Mouse (Mus musculus): ENCODE measurements around the gene Tpp1. TPM values are rescaled to one million over a fixed set of nuclear protein-coding genes. Genes with fewer than 3 reads are reported as not detected.
"Not testable (repeated sequence)": the region's sequence is repeated elsewhere in the genome, so short reads cannot be mapped to it uniquely, and the experiment has no call there.

Tpp1 gene
- total RNA-seq, 2 experiments from 2014 or later = 31.6 to 38.3 TPM

GRCm38 (mm10) chr7:105762517-105763270 lies 10.7 kb upstream of the Tpp1 start:
- no peak for DNase-seq (ENCODE audit: low spot score in 2 of 2)

GRCm38 (mm10) chr7:105761813-105762484 lies 9.9 kb upstream of the Tpp1 start:
- peak in 1 of 2 experiments; percentile 31 for DNase-seq (ENCODE audit: low spot score in 2 of 2)

- DNase-seq (ENCODE audit: low spot score in 2 of 2) = no peak
Measured at GRCm38 (mm10) chr7:105753281-105753680, 1.2 kb upstream of the Tpp1 start.

- DNase-seq (ENCODE audit: low spot score in 2 of 2) = peak in 1 of 2 experiments; percentile 23
Measured at GRCm38 (mm10) chr7:105752716-105753115, 681 bp upstream of the Tpp1 start.

GRCm38 (mm10) chr7:105747776-105748175 lies 4.3 kb downstream of the Tpp1 start:
- DNase-seq (ENCODE audit: low spot score in 2 of 2) = no peak

- DNase-seq (ENCODE audit: low spot score in 2 of 2) = peak; percentile 78 to 84
Measured at GRCm38 (mm10) chr7:105743926-105744590, 8.0 kb downstream of the Tpp1 start, which contains the start of gene Taf10. Gene Taf10, minus strand, starts transcription at chr7:105744361.

GRCm38 (mm10) chr7:105743246-105743925 lies 8.6 kb downstream of the Tpp1 start:
- DNase-seq (ENCODE audit: low spot score in 2 of 2) = not testable (repeated sequence)

- DNase-seq (ENCODE audit: low spot score in 2 of 2) = not testable (repeated sequence)
Measured at GRCm38 (mm10) chr7:105742539-105743215, 9.4 kb downstream of the Tpp1 start.

- no peak for DNase-seq (ENCODE audit: low spot score in 2 of 2)
Measured at GRCm38 (mm10) chr7:105741978-105742377, 10.1 kb downstream of the Tpp1 start.

- DNase-seq (ENCODE audit: low spot score in 2 of 2) = no peak
Measured at GRCm38 (mm10) chr7:105740851-105741250, 11.2 kb downstream of the Tpp1 start.

- no peak for DNase-seq (ENCODE audit: low spot score in 2 of 2)
Measured at GRCm38 (mm10) chr7:105740089-105740795, 11.8 kb downstream of the Tpp1 start.

GRCm38 (mm10) chr7:105738948-105739347 lies 13.1 kb downstream of the Tpp1 start:
- no peak for DNase-seq (ENCODE audit: low spot score in 2 of 2)

- no peak for DNase-seq (ENCODE audit: low spot score in 2 of 2)
Measured at GRCm38 (mm10) chr7:105738286-105738685, 13.7 kb downstream of the Tpp1 start.

GRCm38 (mm10) chr7:105737648-105738047 lies 14.4 kb downstream of the Tpp1 start:
- DNase-seq (ENCODE audit: low spot score in 2 of 2) = no peak

GRCm38 (mm10) chr7:105736911-105737521 lies 15.0 kb downstream of the Tpp1 start, which contains the start of gene Rrp8:
Gene Rrp8, minus strand, starts transcription at chr7:105737385.
- DNase-seq (ENCODE audit: low spot score in 2 of 2) = peak; percentile 35 to 52

GRCm38 (mm10) chr7:105736264-105736901 lies 15.7 kb downstream of the Tpp1 start, which contains the start of gene Ilk:
Gene Ilk, plus strand, starts transcription at chr7:105736592.
- peak; percentile 89 to 92 for DNase-seq (ENCODE audit: low spot score in 2 of 2)

GRCm38 (mm10) chr7:105735464-105735863 lies 16.6 kb downstream of the Tpp1 start:
- DNase-seq (ENCODE audit: low spot score in 2 of 2) = not testable (repeated sequence)

- DNase-seq (ENCODE audit: low spot score in 2 of 2) = no peak
Measured at GRCm38 (mm10) chr7:105734826-105735225, 17.2 kb downstream of the Tpp1 start.

GRCm38 (mm10) chr7:105733836-105734235 lies 18.2 kb downstream of the Tpp1 start:
- DNase-seq (ENCODE audit: low spot score in 2 of 2) = no peak
